Mouse (Mus musculus) colon, adult 2 months (tissue): ENCODE data around the gene Fam71f1. TPM values are rescaled to one million over a fixed set of nuclear protein-coding genes. Genes with fewer than 3 reads are reported as not detected.

ENCODE experiments used
- polyA plus RNA-seq: library from polyadenylated mRNA; depleted of rRNA; stranded (reverse); fragments of >200 nt; gene quantifications from 2 replicates; pipeline ENCODE4 v1.2.3, GENCODE M21; 2012; rRNA removed

Gene Fam71f1
- not detected in 2 replicates for polyA plus RNA-seq

DNA sequence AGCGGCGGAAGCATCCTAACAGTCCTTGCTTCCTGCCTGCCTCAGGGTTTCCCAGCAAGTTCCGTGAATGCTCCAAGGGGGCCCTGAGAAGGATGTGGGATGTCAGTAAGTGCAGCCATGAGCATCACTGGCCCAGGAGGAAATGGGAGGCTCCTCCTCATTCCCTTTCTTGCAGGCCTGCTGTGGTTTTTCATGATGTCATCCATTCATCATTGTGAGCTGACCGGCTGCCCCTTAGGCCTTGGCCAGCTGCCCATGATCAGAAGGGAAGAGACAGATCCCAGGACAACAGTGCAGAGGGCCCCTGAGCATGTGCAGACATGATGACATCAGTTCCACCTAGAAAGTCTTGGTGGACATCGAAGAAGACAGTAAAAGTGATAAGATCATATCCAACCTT is at the start of gene Fam71f1:
Gene Fam71f1 (plus strand): TSS at position 262 of the 400 bp plus-strand sequence.

DNA sequence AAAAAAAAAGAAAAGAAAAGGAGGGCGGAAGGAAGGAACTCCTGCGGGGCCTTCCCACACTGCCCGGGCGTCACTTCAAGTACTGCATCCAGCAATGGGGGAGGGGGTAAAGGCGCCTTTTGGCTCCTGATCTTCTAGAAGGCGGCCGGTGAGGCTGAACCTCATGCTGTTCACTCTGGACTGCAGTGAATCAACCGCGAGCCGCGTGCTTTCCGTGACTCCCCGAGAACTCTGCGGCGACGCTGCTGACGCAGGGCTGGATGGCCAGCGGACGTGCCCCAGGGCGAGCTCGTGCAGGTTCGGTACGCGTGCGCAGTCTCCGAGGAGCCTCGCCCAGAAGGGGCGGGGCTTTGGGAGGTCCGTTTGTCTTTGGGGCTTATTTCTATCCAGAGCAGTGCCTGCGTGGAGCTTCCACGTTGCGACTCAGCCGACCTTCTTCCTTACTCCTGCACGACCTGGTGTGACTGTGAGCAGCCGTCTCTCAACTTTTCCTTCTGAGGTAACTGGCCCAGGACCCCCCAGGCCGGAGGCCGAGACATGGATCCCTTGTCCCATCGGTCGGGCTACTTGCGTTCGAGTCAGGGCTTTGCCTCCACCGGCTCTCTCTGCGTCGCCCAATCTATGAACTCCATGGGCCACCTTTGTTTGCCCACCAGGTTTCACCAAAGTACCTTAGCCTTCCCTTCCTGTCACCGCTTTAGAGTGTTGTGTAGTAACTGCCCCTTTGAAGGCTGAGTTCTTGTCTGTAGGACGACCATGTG is 46.4 kb upstream of the Fam71f1 start, which contains the start of gene Hilpda:
Gene Hilpda (plus strand): TSS at position 177 of the 761 bp plus-strand sequence.

DNA sequence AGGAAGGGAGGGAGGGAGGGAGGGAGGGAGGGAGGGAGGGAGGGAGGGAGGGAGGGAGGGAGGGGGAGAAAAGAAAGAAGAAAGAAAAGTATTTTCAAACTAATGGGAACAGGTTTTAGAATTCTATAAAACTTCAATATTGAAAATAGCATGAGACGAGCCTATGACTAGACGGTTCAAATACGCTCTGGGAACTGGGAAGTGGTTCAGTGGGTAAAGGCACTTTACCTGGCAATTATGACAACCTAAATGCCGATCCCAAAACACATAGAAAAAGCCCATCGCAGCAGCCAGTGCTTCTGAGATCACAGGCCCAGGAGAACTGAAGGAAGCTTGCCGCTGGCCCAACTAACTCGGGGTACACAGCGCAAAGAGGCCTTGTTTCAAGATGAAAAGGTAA is 39.6 kb upstream of the Fam71f1 start, which contains the start of gene Fam71f2:
Gene Fam71f2 (plus strand): TSS at position 301 of the 400 bp plus-strand sequence.

GRCm38 (mm10) chr6:29347665-29348370 is 28.9 kb downstream of the Fam71f1 start, which contains the start of gene Calu:
Gene Calu (plus strand): TSS chr6:29348069.

Other genes starting within 250 kb of the Fam71f1 start
- gene Rbm28, start 154.1 kb upstream of the Fam71f1 start, polyA plus RNA-seq: 2.3 and 2.9 TPM in 2 replicates
- gene Prrt4, start 139.6 kb upstream of the Fam71f1 start, polyA plus RNA-seq: 0.38 and 0.94 TPM in 2 replicates
- 44.5 and 50.3 TPM in 2 replicates for gene Impdh1, start 102.8 kb upstream of the Fam71f1 start, polyA plus RNA-seq
- gene Hilpda, start 46.7 kb upstream of the Fam71f1 start, polyA plus RNA-seq: 21.9 and 23.0 TPM in 2 replicates
- gene Fam71f2, start 39.5 kb upstream of the Fam71f1 start, polyA plus RNA-seq: 0.41 and 0.78 TPM in 2 replicates
- 25.7 and 30.6 TPM in 2 replicates for gene Calu, start 28.9 kb downstream of the Fam71f1 start, polyA plus RNA-seq
- gene Opn1sw, start 69.3 kb downstream of the Fam71f1 start, polyA plus RNA-seq: 0.68 and 1.1 TPM in 2 replicates
- 5.4 and 5.8 TPM in 2 replicates for gene Ccdc136, start 77.2 kb downstream of the Fam71f1 start, polyA plus RNA-seq
- 25.2 and 42.0 TPM in 2 replicates for gene Flnc, start 114.1 kb downstream of the Fam71f1 start, polyA plus RNA-seq
- 194 and 270 TPM in 2 replicates for gene Atp6v1f, start 148.6 kb downstream of the Fam71f1 start, polyA plus RNA-seq
- not detected in 2 replicates for gene Atp6v1fnb, start 152.3 kb downstream of the Fam71f1 start, polyA plus RNA-seq
- 14.1 and 15.6 TPM in 2 replicates for gene Kcp, start 188.8 kb downstream of the Fam71f1 start, polyA plus RNA-seq
- 16.5 and 16.6 TPM in 2 replicates for gene Irf5, start 207.5 kb downstream of the Fam71f1 start, polyA plus RNA-seq